Mouse (Mus musculus): Measurements from ENCODE around the gene Nrtn.

DNA sequence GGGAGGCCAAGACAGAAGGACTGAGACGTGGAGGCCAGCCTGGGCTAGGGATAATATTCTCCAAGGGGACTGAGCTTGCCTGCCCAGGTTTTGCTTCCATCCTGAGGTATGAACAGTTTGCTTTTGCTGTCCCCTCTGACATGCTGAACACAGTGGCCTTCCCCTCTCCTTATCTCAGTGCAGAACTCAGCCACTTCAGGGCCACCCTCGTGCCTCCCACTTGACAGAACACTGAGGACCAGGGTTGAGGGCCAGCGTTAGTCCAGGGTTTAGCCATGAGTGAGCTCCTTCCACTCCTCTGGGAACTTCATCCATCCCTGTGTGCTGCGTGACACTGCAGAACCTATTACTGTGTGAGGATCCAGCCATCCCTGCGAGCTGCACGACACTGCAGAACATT is 32.0 kb upstream of the Nrtn start:
- TF ChIP-seq CTCF (IDR thresholded peaks at IDR 0.05; ENCODE audit: extremely low read depth, insufficient read length, insufficient replicate concordance, low read depth, low read length) (no peak), POLR2A (IDR thresholded peaks at IDR 0.05; ENCODE audit: low read depth, low read length) (no peak)

Data from small intestine, adult 2 months (tissue).